Mouse (Mus musculus) stomach, embryonic 15.5 days (tissue): ENCODE data around the gene Syngr4. TPM values are rescaled to one million over a fixed set of nuclear protein-coding genes. Genes with fewer than 3 reads are reported as not detected.
"Not testable (repeated sequence)": the region's sequence is repeated elsewhere in the genome, so short reads cannot be mapped to it uniquely, and the experiment has no call there.

ENCODE experiments used
- ATAC-seq: fragments of 200-750 bp; cut with Nextera tagmentation; 2 replicates; pipeline ENCODE4 v1.8.0; 2017; ENCODE audit warnings: low read depth, moderate number of reproducible peaks, moderate TSS enrichment; ENCODE audit not compliant: insufficient read depth, low FRiP score
- H3K27ac ChIP-seq: fragments of 300-500 bp; sonication (generic); 2 replicates; pipeline ENCODE4 v1.5.1; 2015; ENCODE audit warnings: mild to moderate bottlenecking, inconsistent platforms
- H3K27me3 ChIP-seq: fragments of 300-500 bp; sonication (generic); replicated peaks from 2 replicates; pipeline ENCODE4 v1.6.1; 2015; ENCODE audit warnings: inconsistent platforms
- H3K36me3 ChIP-seq: fragments of 300-500 bp; sonication (generic); 2 replicates; pipeline ENCODE4 v1.6.1; 2015; ENCODE audit warnings: inconsistent platforms
- H3K4me1 ChIP-seq: fragments of 300-500 bp; sonication (generic); 2 replicates; pipeline ENCODE4 v1.6.1; 2015; ENCODE audit warnings: inconsistent platforms
- H3K4me2 ChIP-seq: fragments of 300-500 bp; sonication (generic); 2 replicates; pipeline ENCODE4 v1.6.1; 2015; ENCODE audit warnings: mild to moderate bottlenecking, inconsistent platforms
- H3K4me3 ChIP-seq: fragments of 300-500 bp; sonication (generic); replicated peaks from 2 replicates; pipeline ENCODE4 v1.5.1; 2015; ENCODE audit warnings: inconsistent platforms
- H3K9ac ChIP-seq: fragments of 300-500 bp; sonication (generic); 2 replicates; pipeline ENCODE4 v1.6.1; 2015; ENCODE audit warnings: inconsistent platforms
- H3K9me3 ChIP-seq: fragments of 300-500 bp; sonication (generic); 2 replicates; pipeline ENCODE4 v1.6.1; 2016; ENCODE audit warnings: inconsistent platforms
- WGBS: fragments of 180-500 bp; shearing (Covaris S2); methylation state at CpG from one replicate; pipeline ENCODE4 v1.1.7; 2015; 5-methylcytosine and 5-hydroxymethylcytosine counted together
- polyA plus RNA-seq: library from polyadenylated mRNA; unstranded; fragments of >200 nt; fragmentation: Nextera tagmentation; extraction: Ambion mirVana; gene quantifications from 2 replicates; pipeline ENCODE4 v1.2.1, GENCODE M21; 2015

Syngr4 gene
- polyA plus RNA-seq, result 0.80 and 1.1 TPM in 2 replicates

DNA sequence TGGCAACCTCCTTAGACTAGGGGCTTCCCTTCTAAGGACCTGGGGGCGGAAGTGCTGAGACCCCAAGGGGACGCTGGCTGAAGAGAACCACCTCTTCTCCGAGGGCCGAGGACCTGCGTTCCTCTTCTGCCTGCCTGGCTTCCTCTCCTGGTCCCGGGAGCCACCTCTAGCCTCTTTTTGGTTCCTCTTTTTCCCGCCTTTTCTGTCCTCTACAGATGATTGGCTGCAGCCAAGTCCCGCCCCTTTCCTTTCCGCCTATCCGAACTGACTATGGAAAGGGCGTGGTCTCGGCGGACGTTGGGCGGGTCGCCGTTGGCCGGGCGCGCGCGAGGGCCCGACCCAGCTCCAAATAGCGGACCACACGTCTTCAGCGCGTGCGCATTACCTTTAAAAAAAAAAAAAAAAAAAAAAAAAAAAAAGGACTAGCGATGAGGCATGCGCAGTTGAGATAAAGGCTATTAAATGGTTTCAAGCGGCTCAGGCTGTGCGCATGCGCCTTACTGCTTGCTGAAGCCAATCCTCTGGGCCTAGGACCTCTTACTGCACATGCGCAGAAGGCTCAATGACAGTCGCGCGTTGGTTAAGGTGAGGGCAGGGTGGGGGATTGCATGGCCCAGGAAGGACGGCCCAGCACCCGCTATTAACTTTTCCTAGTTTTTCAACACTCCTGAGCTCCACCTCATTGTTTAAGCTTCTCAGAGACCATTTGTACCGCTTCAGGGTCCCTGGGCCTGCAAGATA lies at the start of gene Syngr4, which contains the start of gene Tmem143:
TSS of gene Syngr4 (minus strand) at position 198 of the 741 bp plus-strand sequence.
TSS of gene Tmem143 (plus strand) at position 425 of the 741 bp plus-strand sequence.
- H3K4me1 ChIP-seq, result peaks cover 3% of the 10 kb centered on the region; the same call in 1 of the 2 replicates

DNA sequence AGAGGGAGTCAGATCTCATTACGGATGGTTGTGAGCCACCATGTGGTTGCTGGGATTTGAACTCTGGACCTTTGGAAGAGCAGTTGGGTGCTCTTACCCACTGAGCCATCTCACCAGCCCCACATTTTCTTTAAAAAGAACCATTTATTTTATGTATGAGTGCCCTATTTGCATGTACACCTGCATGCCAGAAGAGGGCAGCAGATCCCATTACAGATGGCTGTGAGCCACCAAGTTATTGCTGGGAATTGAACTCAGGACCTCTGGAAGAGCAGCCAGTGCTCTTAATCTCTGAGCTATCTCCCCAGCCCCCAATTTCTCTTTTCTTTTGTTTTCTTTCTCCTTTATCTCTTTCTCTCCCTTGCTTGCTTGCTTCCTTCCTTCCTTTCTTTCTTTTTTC lies 46.8 kb upstream of the Syngr4 start:
- H3K9me3 ChIP-seq, result not testable (repeated sequence)

More for the DNA sequence above, at the start of gene Syngr4, which contains the start of gene Tmem143:
- Histone ChIP-seq H3K36me3 (no peaks in the 10 kb centered on the region), H3K4me3 (peak within 1 kb of the TSS; percentile 50), H3K27ac (peak within 1 kb of the TSS; percentile 74), H3K9me3 (no peaks in the 10 kb centered on the region), H3K27me3 (no peaks in the 10 kb centered on the region), H3K4me2 (peak within 1 kb of the TSS; percentile 74), H3K9ac (peak within 1 kb of the TSS; percentile 49; the same call in 1 of the 2 replicates)
- under 1% methylated on average over 40 of the region's 40 CpGs for WGBS
- ATAC-seq, result peak; percentile 88

GRCm38 (mm10) chr7:45941986-45942385 lies 45.5 kb upstream of the Syngr4 start:
- no peak for ATAC-seq
- no peaks in the 10 kb centered on the region for H3K9me3 ChIP-seq
- H3K4me2 ChIP-seq, result no peak overlapping the region
- WGBS, result 79% methylated on average over 9 of the region's 9 CpGs
- H3K9ac ChIP-seq, result no peak overlapping the region
- no peaks in the 10 kb centered on the region for H3K4me1 ChIP-seq
- no peaks in the 10 kb centered on the region for H3K36me3 ChIP-seq
- no peaks in the 10 kb centered on the region for H3K27me3 ChIP-seq
- H3K27ac ChIP-seq, result no peak overlapping the region
- no peak overlapping the region for H3K4me3 ChIP-seq

More for the DNA sequence above, 46.8 kb upstream of the Syngr4 start:
- not testable (repeated sequence) for H3K4me1 ChIP-seq, H3K4me3 ChIP-seq, H3K27ac ChIP-seq, ATAC-seq, H3K9ac ChIP-seq, H3K27me3 ChIP-seq, H3K4me2 ChIP-seq, H3K36me3 ChIP-seq
- 63% methylated on average over 1 of the region's 1 CpGs for WGBS

DNA sequence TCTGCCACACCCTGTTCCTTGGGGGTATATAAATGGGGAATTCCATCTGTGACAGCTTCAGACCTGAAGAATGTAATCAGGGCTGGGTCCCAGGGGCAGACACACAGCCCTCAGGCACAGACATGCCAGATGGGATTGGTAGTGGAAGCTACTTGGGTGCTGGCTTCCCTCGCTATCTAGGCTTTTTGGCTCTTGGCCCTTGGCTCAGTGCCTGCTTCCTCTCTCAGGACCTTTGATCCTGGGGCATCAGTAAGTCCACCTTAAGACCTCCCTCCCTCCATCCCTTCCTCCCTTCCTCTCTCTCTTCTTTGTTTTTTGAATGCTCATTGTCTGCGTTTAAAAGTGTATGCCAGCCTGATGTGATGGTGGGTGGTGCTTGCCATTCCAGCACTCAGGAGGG lies 43.3 kb upstream of the Syngr4 start:
- no peak overlapping the region for H3K4me3 ChIP-seq
- H3K4me1 ChIP-seq, result no peaks in the 10 kb centered on the region
- no peaks in the 10 kb centered on the region for H3K9me3 ChIP-seq
- H3K36me3 ChIP-seq, result no peaks in the 10 kb centered on the region
- WGBS, result 49% methylated on average over 2 of the region's 2 CpGs
- no peak overlapping the region for H3K9ac ChIP-seq
- no peak overlapping the region for H3K27ac ChIP-seq
- no peak for ATAC-seq
- H3K27me3 ChIP-seq, result no peaks in the 10 kb centered on the region
- no peak overlapping the region for H3K4me2 ChIP-seq

- Histone ChIP-seq H3K9me3 (no peaks in the 10 kb centered on the region), H3K27ac (no peak overlapping the region), H3K9ac (no peak overlapping the region), H3K27me3 (no peaks in the 10 kb centered on the region), H3K4me2 (no peak overlapping the region), H3K4me1 (no peaks in the 10 kb centered on the region), H3K4me3 (no peak overlapping the region), H3K36me3 (no peaks in the 10 kb centered on the region)
- ATAC-seq, result no peak
- 26% methylated on average over 7 of the region's 7 CpGs for WGBS
Observed at GRCm38 (mm10) chr7:45935114-45935513, 38.6 kb upstream of the Syngr4 start.

DNA sequence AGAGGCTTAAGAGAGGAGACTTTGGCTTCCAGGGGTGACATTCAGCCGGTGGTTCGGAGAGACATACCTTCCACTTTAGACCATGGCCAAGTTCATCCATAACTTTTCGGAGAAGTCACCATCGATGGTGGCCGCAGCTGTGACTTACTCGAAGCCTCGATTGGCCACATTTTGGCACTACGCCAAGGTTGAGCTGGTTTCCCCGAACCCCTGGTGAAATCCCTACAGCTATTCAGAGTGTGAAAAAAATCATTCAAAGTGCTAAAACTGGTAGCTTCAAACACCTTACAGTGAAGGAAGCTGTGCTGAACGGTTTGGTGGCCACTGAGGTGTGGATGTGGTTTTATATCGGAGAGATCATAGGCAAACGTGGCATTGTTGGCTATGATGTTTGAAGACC lies 37.3 kb upstream of the Syngr4 start:
- ATAC-seq, H3K4me2 ChIP-seq, H3K9ac ChIP-seq, H3K9me3 ChIP-seq, H3K4me3 ChIP-seq, H3K36me3 ChIP-seq, H3K27me3 ChIP-seq, H3K4me1 ChIP-seq, H3K27ac ChIP-seq: not testable (repeated sequence)
- 88% methylated on average over 12 of the region's 12 CpGs for WGBS

DNA sequence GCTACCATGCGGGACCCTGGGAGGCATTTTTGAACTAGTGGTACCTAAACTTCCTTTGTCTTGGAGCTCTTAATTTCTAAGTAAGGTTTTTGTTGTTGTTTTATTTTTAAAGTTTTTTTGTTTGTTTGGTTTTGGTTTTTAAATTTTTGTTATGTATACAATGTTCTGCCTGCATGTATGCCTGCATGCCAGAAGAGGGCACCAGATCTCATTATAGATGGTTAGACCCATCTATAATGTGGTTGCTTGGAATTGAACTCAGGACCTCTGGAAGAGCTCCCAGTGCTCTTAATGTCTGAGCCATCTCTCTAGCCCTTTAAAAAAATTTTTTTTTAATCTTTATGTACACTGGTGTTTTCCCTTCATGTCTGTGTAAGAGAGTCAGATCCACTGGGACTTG lies 33.2 kb upstream of the Syngr4 start:
- no peak for ATAC-seq
- Histone ChIP-seq H3K27ac (no peak overlapping the region), H3K36me3 (no peaks in the 10 kb centered on the region), H3K9me3 (no peaks in the 10 kb centered on the region), H3K9ac (no peak overlapping the region), H3K27me3 (no peaks in the 10 kb centered on the region), H3K4me3 (no peak overlapping the region), H3K4me2 (no peak overlapping the region), H3K4me1 (0 out of 2 replicates have a peak, but pooled peaks cover under 1% of the 10 kb centered on the region)
- 94% methylated on average over 1 of the region's 1 CpGs for WGBS

- Histone ChIP-seq H3K4me1 (0 out of 2 replicates have a peak, but pooled peaks cover 2% of the 10 kb centered on the region), H3K4me2 (peak overlapping the region; percentile 26; the same call in 1 of the 2 replicates), H3K36me3 (no peaks in the 10 kb centered on the region), H3K9ac (no peak overlapping the region), H3K27ac (no peak overlapping the region), H3K9me3 (no peaks in the 10 kb centered on the region), H3K4me3 (no peak overlapping the region), H3K27me3 (no peaks in the 10 kb centered on the region)
- 15% methylated on average over 18 of the region's 23 CpGs for WGBS
- no peak for ATAC-seq
Observed at GRCm38 (mm10) chr7:45928626-45929295, 32.2 kb upstream of the Syngr4 start.

DNA sequence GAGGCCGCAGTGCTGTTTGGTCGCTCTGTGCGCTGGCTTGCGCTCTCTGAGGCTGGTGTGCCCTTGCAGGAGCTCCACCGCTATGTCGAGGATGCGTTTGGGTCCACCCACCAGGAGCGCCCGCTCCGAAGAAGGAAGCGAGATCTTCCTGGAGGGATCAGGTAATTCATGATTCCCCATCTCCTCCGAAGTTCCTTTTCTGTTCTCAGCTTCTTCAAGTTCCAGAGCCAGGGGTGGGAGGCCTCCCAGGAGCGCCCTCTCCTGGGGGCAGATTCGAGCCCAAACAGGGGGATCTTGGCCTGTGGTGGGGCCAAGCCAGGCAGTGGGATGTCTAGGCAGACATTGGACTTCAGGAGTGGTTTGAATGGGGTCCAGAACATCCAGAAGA lies 27.9 kb upstream of the Syngr4 start:
- ATAC-seq, result no peak
- 28% methylated on average over 14 of the region's 14 CpGs for WGBS
- Histone ChIP-seq H3K4me2 (peak overlapping the region; percentile 64), H3K4me1 (peaks cover 32% of the 10 kb centered on the region), H3K4me3 (peak overlapping the region; percentile 47), H3K27me3 (no peaks in the 10 kb centered on the region), H3K9ac (no peak overlapping the region), H3K27ac (peak overlapping the region; percentile 94; the same call in 1 of the 2 replicates), H3K36me3 (no peaks in the 10 kb centered on the region), H3K9me3 (no peaks in the 10 kb centered on the region)

- Histone ChIP-seq H3K4me3 (peak within 1 kb of the TSS; percentile 47), H3K36me3 (no peaks in the 10 kb centered on the region), H3K9ac (no peak within 1 kb of the TSS; the same call in 1 of the 2 replicates), H3K4me2 (peak within 1 kb of the TSS; percentile 64), H3K27ac (peak within 1 kb of the TSS; percentile 94), H3K4me1 (peaks cover 37% of the 10 kb centered on the region), H3K9me3 (no peaks in the 10 kb centered on the region), H3K27me3 (no peaks in the 10 kb centered on the region)
- WGBS, result 9% methylated on average over 24 of the region's 24 CpGs
- peak; percentile 66 for ATAC-seq
Observed at GRCm38 (mm10) chr7:45923762-45924428, 27.4 kb upstream of the Syngr4 start, which contains the start of gene Ccdc114. Ccdc114 (plus strand) TSS chr7:45924072.

DNA sequence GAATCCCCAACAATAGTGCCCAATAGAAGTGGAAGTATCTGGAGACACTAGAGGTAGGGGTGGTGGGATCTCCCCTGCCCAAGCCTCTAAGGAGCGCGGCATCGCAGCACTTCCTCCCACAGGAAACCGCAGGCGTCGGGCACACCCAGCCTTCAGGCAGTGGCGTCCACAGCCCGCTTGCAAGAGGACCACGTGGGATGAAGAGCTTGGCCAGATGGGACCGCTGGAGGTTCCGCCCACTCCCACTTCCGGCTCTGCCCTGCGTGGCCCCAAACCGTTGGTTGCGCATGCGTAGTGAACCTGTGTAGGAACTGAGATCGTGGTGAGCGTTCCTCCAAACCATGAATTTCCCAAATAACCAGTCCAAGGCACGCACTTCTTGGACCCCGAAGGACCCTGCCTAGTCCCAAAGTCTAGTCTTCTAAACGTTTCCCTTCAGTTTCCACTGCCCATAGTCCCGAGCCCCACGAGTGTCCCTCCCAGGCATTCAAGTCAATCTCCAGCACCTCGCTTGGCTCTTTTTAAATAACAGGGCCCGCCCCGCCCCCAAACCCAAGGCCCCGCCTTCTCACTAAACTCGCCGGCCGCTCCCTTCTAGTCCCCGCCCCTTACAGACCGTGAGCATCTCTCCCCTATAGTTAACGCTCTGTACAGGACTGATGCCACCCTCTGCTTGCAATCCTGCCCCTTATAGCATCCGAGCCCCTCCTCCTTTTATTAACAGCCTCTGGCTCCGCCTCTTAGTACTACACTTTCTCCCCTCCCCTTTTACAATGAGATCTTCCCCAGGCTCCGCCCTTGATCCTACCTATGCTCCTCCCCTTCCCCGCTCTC lies 26.6 kb upstream of the Syngr4 start:
- under 1% methylated on average over 37 of the region's 37 CpGs for WGBS

More for the DNA sequence above, 26.6 kb upstream of the Syngr4 start:
- Histone ChIP-seq H3K27me3 (no peaks in the 10 kb centered on the region), H3K4me1 (peaks cover 38% of the 10 kb centered on the region), H3K9ac (no peak overlapping the region; the same call in 1 of the 2 replicates), H3K4me2 (peak overlapping the region; percentile 64), H3K4me3 (peak overlapping the region; percentile 47), H3K9me3 (no peaks in the 10 kb centered on the region), H3K36me3 (0 out of 2 replicates have a peak, but pooled peaks cover under 1% of the 10 kb centered on the region), H3K27ac (peak overlapping the region; percentile 94)
- peak; percentile 87 for ATAC-seq
